Mouse (Mus musculus) layer of hippocampus, postnatal 25 days (tissue): ENCODE results near the gene Prr5. TPM values are rescaled to one million over a fixed set of nuclear protein-coding genes. Genes with fewer than 3 reads are reported as not detected.

Experiments used
- DNase-seq, 2 experiments: peaks; one replicate each; pipeline ENCODE4 v3.0.0; 2022; ENCODE audit warnings: mixed read lengths in 2 of 2, low spot score in 1 of 2; ENCODE audit errors: extremely low spot score in 1 of 2
- total RNA-seq, 2 experiments: library from RNA; stranded (reverse); gene quantifications; 2 replicates each; pipeline ENCODE4 v1.2.3; 2021

Gene Prr5
- total RNA-seq, 2 experiments from 2014 or later, result 10.1 to 16.9 TPM

DNA sequence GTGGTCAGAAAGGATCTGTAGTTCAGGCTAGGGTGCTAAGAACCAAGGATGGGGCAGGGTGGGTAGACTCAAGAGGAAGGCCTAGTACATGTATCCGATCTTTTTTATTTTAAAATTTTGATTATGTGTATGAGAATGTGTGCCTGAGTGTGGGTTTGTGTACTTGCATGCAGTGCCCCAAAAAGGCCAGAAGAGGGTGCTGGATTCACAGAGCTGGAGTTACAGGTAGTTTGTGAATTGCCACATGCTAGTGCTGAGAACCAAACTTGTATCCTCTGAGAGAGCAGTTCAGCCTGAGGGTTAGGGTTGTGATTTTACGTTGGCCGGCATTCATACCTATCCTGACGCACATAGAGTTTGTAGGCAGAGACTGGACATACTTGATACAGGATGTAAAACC lies 9.7 kb downstream of the Prr5 start:
- DNase-seq, result no peak

DNA sequence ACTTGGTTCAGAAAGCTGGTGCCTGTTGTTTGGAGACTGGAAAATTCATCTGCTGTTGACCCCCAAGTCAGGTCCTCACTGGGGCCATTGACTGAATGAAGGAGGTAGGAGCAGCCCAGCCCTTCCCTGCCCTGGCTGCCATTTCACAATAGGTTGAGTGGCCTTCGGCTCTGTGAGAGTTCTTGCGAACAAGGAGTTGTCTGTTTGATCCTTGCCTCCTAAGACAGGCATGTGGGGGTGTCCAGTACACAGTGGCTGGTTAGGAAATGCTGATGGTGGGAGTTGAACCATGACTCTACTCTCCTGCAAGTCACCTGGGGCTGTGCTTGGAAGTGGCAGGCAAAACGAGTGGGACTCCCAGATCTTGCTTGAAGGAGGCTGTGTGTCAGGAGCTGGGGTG lies 10.4 kb downstream of the Prr5 start:
- DNase-seq, result no peak

DNA sequence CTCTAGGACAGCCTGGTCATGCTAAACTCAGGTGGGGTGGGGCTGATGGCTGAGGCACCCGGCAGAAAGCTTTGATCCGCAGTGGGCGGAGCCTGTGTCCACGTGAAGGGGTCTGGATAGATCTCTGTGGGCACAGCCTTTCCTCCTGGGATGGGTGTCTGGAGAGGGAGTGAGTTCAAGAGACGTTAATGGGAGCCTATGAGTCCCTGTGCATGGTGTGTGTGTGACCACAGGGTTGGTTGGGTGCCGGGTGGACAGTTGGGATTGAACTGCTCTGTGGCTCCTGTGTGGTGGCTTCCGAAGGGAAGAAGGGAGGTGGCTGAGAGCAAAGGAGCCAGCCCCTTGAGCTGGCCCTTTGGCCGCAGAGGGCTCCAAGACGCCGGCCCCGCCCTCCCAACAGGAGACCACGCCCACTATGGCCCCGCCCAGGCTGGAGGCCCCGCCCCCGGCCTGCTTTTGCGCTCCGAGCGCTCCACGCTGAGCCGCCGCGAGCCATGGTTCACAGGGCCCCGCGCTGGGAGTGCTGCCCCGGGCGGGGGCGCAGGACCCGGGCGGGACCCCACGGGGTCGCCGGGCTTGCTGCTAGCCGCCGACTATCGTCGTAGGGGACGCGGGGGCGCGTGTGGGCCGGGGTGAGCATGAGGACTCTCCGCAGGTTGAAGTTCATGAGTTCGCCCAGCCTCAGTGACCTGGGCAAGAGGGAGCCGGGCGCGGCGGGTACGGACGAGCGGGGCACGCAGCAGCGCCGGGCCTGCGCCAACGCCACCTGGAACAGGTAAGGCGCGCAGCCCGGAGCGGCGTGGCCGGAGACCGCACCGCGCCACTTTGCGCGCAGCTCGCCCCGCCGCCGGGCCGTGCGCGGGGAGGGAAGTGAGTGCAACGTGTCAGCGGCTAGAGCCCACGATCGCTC lies 11.4 kb downstream of the Prr5 start:
- peak; percentile 37 to 67 for DNase-seq

DNA sequence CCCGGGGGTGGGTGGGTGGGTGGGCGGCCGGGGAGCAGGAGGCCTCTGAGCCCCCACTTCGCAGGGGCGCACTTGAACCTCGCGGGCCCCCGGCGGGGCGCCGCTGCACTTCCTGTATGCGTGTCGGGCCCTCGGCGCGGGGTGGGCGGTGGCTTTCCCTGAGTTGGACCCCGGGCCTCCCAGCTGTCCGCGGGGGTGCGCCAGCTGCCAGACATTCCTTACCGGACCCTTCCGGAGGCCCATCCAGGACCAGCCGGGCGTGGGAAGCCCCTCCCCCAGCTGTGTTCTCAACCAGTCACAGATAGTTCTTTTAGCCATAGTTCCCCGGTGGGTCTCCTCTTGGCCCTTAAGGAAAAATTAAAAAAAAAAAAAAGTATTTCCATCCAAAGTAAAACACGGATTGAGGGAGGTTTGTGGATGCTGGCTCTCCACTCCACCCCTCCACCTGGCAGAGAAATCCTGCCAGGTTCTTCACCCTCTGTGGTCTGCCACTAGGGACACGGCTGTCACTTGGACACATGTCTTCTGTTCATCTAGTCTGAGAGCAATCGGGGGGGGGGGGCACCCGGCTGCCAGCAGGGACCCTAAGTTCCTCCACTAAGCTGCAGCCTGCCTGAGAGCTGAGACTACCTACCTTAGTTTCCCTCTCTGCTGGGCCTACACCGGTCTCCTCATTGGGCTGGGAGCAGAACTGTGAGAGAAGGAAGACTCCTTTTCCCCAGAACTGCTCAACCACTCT lies 12.2 kb downstream of the Prr5 start:
- DNase-seq, result no peak

DNA sequence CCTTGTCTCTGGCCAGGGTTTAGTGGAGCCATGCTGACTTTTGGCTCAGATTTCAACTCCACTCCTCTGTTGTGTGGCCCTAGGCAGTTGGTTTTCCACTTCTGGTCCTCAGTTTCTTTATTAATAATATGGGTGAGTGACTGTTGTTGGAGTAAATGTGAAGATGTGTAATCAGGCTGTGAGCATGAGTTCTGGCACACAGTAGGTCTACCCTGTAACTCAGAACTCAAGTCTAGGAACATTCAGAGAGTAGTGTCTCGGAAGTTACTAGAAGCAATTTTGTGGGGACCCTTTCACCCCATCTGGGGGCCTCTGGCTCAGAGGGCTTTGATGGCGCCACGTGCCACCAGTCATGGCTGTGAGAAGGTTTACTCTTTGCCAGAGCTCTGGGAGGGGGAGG lies 12.8 kb downstream of the Prr5 start:
- no peak for DNase-seq

DNA sequence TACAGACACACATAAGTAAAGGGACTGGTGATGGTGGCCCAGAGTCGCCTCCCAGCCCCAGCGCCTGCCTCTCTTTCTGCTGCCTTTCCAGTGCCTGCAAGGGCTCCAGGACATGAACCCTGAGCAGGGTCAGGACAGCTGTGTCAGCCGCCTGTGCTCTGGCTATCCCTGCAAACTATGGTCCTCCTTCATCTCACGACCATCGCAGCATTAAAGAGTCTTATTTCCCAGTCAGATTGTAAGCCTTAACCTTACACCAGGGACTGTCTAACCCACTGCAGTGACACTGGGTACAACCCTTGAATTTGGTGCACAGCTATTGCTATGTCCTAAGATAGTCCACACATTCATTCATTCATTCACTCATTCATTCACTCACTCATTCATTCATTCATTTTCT lies 13.4 kb downstream of the Prr5 start:
- no peak for DNase-seq

DNA sequence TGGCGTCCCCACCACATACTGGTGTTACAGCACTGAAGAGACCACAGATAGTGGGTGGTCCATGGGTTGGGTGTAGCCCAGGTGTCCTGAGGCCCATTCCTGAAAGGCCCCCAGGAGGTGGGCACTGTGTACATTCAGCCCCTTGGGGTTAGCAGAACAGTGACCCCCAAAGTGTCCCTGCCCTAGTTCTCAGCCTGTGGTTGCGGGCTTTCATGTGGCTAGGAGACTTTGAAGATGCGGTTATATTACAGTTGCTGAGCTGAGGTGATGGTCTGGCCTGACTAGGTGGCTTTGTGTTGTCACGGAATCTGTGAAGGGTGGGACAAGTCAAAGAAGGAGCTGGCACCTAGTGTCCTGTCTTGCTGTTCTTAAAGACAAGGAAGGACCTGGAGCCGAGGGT lies 15.1 kb downstream of the Prr5 start:
- no peak for DNase-seq

DNA sequence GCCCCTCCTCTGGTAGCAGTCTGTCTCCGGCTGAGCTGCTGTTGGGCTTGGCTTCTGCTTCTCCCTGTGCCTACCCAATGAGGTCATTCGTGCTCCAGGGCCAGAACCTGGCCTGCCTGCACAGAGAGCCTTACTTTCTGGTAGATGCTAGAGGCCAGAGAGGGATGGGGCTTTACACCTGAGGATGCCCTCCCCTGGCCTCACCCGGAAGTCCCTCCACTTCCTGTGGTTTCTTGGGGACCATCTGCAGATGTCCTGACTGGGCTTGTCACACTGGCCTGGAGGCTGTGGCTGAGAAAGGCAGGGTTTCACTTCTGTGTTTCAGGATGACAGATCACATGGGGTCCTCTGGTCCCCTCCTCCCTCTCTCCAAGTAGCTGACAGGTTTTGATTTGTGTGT lies 16.0 kb downstream of the Prr5 start:
- no peak for DNase-seq

DNA sequence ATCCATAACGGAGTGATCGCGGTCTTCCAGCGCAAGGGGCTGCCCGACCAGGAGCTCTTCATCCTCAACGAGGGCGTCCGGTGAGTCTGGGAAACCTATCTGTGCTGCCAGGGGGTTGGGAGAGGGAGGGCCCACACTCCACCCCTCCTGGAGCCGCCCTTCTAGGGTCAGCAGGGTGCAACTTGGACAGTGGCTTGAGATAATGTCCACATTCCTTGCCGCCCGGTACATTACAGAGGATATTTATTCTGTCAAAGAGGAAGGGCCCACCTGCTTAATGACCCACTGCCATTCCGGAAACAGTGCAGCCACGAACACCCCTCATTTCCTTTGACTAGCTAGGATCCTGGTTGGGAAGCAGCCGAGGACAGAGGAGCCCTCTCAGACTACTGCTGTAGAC lies 18.5 kb downstream of the Prr5 start:
- no peak for DNase-seq

DNA sequence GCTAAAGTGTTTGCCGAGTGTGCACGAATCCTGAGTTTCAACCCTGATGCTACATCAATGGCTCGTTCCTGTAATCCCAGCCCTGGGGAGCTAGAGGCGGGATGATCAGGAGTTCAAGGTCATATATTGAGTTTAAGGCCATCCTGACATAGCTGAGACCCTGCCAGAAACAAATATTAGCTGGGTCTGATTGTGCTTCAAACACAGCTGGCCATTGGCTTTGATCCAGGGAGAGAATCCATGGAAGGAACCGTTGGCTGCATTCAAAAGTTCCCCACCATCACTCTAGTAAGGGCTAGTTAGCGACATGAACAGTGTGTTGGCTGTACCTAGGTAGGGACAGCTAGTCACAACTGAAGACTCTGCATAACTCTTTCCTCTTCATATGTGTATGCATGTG lies 19.9 kb downstream of the Prr5 start:
- DNase-seq, result no peak

DNA sequence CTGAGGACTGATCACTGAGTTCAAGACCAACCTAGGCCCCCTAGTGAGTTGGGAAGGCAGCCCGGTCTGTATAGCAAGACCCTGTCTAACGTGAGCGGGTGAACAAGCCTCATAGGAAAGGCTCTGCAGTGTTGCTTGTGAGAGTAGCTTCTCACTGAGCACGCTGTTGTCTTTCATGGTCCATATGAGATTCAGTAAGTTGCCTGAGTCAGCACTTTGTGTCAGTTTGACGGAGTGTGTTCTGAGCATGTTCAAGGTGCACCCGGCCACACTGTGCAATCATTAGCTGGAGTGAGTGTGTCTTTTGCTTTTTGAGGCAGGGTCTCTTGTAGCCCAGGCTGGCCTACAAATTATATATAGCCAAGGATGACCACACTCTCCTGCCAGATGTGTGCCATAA lies 22.1 kb downstream of the Prr5 start:
- DNase-seq, result no peak

DNA sequence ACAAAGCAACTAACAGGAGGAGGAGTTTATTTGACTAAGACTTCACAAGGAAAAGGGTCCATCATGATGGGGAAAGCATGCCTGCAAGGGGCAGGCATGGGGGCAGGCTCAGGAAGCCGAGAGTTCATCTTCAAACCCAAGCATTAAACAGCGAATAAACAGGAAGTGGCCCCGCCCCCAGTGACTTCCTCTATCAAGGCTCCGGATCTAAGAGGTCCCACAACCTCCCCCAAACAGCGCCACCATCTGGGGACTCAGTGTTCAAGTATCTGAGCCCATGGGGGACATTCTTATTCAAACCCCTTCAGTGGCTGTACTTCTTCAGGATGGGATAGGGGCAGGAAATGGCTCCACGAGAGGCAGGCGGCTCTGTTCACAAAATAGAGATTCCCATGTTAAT lies 23.2 kb downstream of the Prr5 start:
- DNase-seq, result no peak

DNA sequence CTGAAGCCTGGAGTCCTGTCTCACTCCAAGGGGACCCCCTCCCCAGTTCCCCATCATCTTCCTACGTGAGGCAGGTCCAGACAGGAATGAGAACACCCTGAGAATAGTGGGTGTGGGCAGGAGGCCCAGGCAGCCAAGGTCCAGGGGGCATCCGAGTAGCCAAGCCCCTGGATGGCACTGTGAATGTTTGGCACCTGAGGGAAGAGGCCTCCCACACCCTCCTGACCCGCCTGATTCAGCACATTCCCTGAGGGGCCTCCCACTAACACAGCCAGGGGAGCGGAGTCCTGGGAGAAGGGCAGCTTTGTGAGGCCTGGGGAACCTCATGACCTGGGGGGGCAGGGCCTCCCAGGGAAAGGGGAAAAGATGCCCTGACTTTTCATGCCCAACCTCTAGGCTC lies 26.6 kb downstream of the Prr5 start:
- no peak for DNase-seq

DNA sequence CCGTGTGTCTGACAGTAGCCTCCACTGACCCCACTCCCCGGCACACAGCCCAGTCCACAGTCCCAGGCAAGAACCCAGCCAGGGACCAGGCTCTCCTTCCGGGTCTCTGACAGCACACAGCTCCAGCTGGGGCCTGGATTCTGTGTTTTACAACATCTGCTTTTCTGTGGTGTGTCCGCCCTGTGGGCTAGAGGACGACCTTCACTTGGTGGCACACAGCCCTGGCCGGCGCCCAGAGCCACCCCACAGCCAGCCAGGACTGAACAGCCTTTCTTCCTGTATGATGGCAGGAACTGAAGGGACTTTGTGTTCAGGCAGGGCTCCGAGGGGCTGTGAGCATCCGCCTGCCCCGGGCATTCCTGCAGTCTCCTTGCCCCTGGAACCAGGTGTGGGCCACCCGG lies 28.2 kb downstream of the Prr5 start:
- DNase-seq, result peak in 1 of 2 experiments; percentile 50

DNA sequence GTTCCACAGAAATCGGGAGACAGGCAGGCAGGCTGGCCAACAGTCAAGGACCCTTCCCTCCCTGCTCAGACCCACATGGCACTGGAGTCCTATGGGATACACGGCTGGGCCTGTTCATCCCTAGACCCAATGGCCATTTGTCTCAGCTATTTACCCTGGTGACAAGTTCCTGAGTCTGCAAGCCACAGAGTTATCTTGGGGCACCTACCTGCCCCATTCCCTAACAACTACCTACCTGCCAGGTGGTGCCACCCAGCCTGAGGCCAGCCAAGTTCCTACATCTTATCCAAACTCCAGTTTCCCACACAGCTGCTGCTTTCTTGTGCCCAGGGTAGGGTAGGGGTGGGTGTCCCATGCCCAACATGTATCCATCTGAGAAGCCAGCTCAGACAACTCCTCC lies 28.8 kb downstream of the Prr5 start:
- DNase-seq, result no peak

DNA sequence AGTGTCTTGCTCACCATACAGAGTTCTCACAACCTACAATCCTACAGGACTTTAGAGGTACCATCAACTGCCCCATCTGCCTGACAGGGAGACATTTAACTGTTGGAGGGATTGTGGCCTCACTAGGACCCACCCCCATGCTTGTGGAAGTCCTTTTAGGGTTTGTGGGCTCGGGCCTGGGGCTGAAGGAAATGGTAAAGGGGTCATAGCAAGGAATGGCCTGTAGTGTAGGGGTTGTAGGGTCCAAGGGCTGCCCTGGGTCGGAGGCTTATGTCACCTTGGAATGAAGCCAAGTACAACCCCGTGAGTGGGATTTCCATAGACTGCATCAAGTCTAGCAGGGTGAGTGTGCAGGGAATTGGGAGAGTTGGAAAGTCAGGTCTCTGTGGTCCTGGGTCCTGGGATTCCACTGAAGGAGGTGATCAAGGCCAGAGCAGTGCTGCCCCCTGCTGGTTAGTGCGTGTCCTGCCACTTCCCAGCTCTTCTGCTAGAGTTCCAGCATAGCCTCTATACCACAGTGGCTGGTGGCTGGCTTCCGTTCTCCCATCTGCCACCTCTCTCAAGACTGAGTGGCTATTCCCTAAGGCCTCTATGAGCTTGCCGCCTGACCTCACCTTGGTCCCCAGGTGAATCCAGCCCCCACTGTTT lies 30.9 kb downstream of the Prr5 start:
- peak; percentile 36 to 63 for DNase-seq

DNA sequence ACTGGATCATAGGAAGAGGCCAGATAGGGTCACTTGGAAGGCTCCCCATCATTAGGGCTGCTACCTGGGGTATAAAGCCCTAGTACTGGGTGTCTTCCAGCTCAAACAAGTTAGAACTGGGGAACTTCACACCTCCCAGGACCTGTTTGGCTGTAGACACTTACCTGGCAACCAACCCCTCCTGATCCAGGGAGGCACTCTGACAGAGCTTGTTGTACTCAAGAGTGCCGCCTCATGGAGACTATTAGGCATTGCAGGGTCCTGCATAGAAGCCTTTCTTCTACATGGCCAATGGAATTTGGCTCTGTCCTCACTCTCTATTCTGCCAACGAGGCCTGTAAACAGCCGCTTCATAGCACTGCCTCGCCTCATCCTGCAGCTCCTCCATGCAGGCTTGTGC lies 32.5 kb downstream of the Prr5 start:
- DNase-seq, result peak in 1 of 2 experiments; percentile 23

DNA sequence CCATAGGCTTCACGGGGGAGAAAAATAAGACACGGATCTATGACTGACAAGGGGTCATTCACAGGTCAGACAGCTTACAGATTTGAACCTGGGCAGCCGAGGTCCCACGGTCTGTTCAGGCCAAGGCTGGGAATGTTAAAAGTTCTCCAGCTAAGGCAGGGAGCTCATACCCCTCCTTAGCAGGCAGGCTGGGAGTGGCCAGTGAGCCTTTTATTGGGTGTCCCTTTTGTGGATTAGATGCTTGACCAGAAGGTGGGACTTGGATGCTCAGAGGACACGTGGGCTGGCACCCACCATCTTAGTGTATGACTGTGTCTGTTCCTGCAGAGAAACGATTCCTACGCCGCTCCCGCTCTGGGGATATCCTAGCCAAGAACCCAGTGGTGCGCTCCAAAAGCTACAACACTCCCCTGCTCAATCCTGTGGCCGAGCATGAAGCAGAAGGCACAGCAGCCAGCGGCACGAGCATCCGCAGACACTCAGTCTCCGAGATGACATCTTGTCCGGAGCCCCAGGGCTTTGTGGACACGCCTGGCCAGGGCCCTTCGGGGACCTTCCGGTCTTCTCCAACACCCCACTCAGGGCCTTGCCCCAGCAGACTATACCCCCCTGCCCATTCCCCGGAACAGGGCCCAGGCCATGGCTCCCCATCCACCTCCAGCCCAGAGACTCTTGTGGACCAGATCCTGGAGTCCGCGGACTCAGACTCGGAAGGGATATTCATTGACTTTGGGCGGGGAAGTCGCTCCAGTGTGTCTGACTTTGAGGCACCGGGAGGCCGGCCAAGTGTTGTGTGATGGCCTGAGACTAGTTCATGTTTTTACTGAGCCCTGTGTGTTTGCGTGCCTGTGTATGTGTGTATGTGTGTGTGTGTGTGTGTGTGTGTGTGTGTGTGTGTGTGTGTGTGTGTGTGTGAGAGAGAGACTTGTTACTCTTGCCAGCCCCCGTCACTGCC lies 33.2 kb downstream of the Prr5 start:
- no peak for DNase-seq

DNA sequence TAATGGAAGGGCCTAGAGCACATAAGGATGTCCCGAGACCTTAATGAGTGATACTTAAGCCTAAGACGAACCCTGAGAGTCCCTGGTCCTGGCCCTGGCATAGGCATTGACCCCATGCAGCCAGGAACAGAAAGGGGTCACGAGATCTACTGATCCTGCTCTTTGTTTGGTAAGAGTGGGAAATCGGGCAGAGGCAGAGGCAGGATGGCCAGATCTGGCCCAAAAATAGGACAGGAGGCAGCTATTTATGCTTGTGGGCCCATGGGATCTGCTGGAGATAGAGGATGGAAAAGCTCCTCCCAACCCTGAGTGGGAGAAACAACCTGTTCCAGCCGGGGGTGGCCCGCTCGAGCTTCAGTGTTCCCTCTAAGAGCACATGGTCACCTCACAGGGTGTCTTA lies 34.6 kb downstream of the Prr5 start:
- no peak for DNase-seq

DNA sequence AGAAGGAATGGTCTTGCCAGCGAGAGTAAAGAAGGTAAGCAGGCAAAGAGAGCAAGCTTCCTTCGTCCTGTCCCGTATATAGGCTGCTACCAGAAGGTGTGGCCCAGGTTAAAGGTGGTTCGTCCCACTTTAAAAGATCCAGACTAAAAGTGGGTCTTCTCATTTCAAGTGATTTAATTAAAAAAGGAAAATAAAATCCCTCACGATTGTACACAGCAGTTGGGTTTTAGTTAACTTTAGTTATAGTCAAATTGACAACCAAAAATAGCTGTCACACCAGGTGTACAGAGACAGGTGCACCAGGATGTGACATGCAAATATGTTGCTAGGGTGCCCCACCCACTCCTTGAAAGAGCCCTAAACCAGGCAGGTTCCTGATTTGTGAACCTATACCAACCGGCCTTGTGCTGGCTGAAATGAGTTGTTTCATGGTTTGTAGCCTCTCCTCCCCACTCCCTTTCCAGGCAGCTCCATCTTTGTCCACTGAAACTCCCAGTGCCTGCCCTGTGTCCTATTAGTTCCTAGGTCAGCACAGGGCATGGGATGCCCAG lies 36.0 kb downstream of the Prr5 start:
- DNase-seq, result no peak
